In genomic region chr3:34650621-34651361, GRCm38 (mm10) we compare ENCODE assay signal across 8 mouse cellular contexts. TPM values are rescaled to one million over a fixed set of nuclear protein-coding genes. Genes with fewer than 3 reads are reported as not detected.
DNase-seq lines count a peak whose midpoint lies in the region; ATAC-seq and TF ChIP-seq lines count a peak whose summit lies in the region.

No protein-coding gene starts in this region.

- H3K4me2 ChIP-seq in heart, embryonic 12.5 days, result peak overlapping the region; percentile 90
- peak overlapping the region; percentile 91 for H3K4me2 ChIP-seq in forebrain, embryonic 15.5 days (replicated peaks)
- peak overlapping the region; percentile 60 for H3K4me2 ChIP-seq in limb, embryonic 14.5 days (replicated peaks; ENCODE audit: low read depth, low read length, severe bottlenecking)

- TF ChIP-seq POLR2A in limb, embryonic 14.5 days (IDR thresholded peaks at IDR 0.05; ENCODE audit: borderline replicate concordance, extremely low read depth, insufficient read depth, insufficient read length), result no peak

- peaks cover 72% of the 10 kb centered on the region for H3K27me3 ChIP-seq in heart, embryonic 12.5 days (replicated peaks)
- 0 out of 2 replicates have a peak, but pooled peaks cover 2% of the 10 kb centered on the region for H3K27me3 ChIP-seq in forebrain, embryonic 15.5 days
- H3K27me3 ChIP-seq in limb, embryonic 14.5 days (ENCODE audit: control insufficient read depth, insufficient read depth, low read length), result peaks cover 94% of the 10 kb centered on the region

- WGBS in heart, embryonic 12.5 days, result under 1% methylated on average over 67 of the region's 67 CpGs
- under 1% methylated on average over 67 of the region's 67 CpGs for WGBS in forebrain, embryonic 15.5 days
- WGBS in limb, embryonic 14.5 days, result under 1% methylated on average over 65 of the region's 67 CpGs

- no peaks in the 10 kb centered on the region for H3K9me3 ChIP-seq in heart, embryonic 12.5 days (replicated peaks)
- H3K9me3 ChIP-seq in forebrain, embryonic 15.5 days, result no peaks in the 10 kb centered on the region
- no peaks in the 10 kb centered on the region for H3K9me3 ChIP-seq in limb, embryonic 14.5 days (ENCODE audit: control insufficient read depth, low read length)

- peak overlapping the region; percentile 54 for H3K4me3 ChIP-seq in heart, embryonic 12.5 days
- peak overlapping the region; percentile 60 for H3K4me3 ChIP-seq in forebrain, embryonic 15.5 days
- peak overlapping the region; percentile 37 for H3K4me3 ChIP-seq in limb, embryonic 14.5 days (replicated peaks; ENCODE audit: low read length)

- H3K36me3 ChIP-seq in heart, embryonic 12.5 days, result no peaks in the 10 kb centered on the region
- H3K36me3 ChIP-seq in forebrain, embryonic 15.5 days, result no peaks in the 10 kb centered on the region
- H3K36me3 ChIP-seq in limb, embryonic 14.5 days (ENCODE audit: control insufficient read depth, insufficient read depth, low read length), result no peaks in the 10 kb centered on the region

- DNase-seq in heart, adult 9 months (ENCODE audit: low spot score in 2 of 2), result no peak
- peak; percentile 78 for DNase-seq in R1 (ENCODE audit: low read depth, low spot score)
- DNase-seq in limb, embryonic 14.5 days (ENCODE audit: low spot score), result no peak
- peak; percentile 78 for DNase-seq in retina, postnatal 1 day

- peak; percentile 55; the same call in 1 of the 2 replicates for ATAC-seq in heart, embryonic 12.5 days (ENCODE audit: insufficient number of reproducible peaks, low FRiP score)
- 0 out of 2 replicates have a peak, but pooled peaks have one; percentile 2 for ATAC-seq in forebrain, embryonic 15.5 days (replicated peaks)
- 0 out of 2 replicates have a peak, but pooled peaks have one; percentile 19 for ATAC-seq in limb, embryonic 14.5 days (ENCODE audit: low FRiP score, low read depth)
- ATAC-seq in erythroid progenitor cell, adult 5-6 weeks (replicated peaks; ENCODE audit: low FRiP score, poor library complexity, severe bottlenecking), result no peak
- no peak for ATAC-seq in CD4-positive, CD25-positive, alpha-beta regulatory T cell, adult 4 months

- H3K9ac ChIP-seq in heart, embryonic 12.5 days, result peak overlapping the region; percentile 65; the same call in 1 of the 2 replicates
- peak overlapping the region; percentile 78 for H3K9ac ChIP-seq in forebrain, embryonic 15.5 days (replicated peaks)
- peak overlapping the region; percentile 21; the same call in 1 of the 2 replicates for H3K9ac ChIP-seq in limb, embryonic 14.5 days (ENCODE audit: low read depth, low read length, severe bottlenecking)

- H3K4me1 ChIP-seq in heart, embryonic 12.5 days (replicated peaks), result peaks cover 25% of the 10 kb centered on the region
- H3K4me1 ChIP-seq in forebrain, embryonic 15.5 days, result peaks cover 53% of the 10 kb centered on the region
- H3K4me1 ChIP-seq in limb, embryonic 14.5 days (ENCODE audit: control insufficient read depth, insufficient read depth, low read length), result peaks cover 8% of the 10 kb centered on the region

- no peak overlapping the region for H3K27ac ChIP-seq in heart, embryonic 12.5 days (ENCODE audit: poor library complexity, severe bottlenecking)
- peak overlapping the region; percentile 97 for H3K27ac ChIP-seq in forebrain, embryonic 15.5 days (replicated peaks)
- no peak overlapping the region for H3K27ac ChIP-seq in limb, embryonic 14.5 days (replicated peaks; ENCODE audit: low read depth, low read length)

RNA-seq across cellular contexts. Expression of gene Sox2, which starts 0.6 kb away (rescaled TPM):
- polyA plus RNA-seq in heart, embryonic 12.5 days (2016; fragmentation: Nextera tagmentation; extraction: Ambion mirVana), result 0.34 and 0.68 TPM in 2 replicates
- polyA plus RNA-seq in forebrain, embryonic 15.5 days (2015; fragmentation: Nextera tagmentation; extraction: Ambion mirVana), result 39.7 and 42.3 TPM in 2 replicates
- 1.3 TPM in 2 replicates for polyA plus RNA-seq in limb, embryonic 14.5 days (2012; rRNA removed)
- 0.21 and 0.35 TPM in 2 replicates for polyA plus RNA-seq in limb, embryonic 14.5 days (2014; fragmentation: Nextera tagmentation; extraction: Ambion mirVana)
- not detected in 2 replicates for total RNA-seq in erythroid progenitor cell, adult 5-6 weeks (2015; ENCODE audit: low replicate concordance)
- total RNA-seq in erythroid progenitor cell, adult 5-6 weeks (2017; ENCODE audit: low replicate concordance), result not detected in 2 replicates
- not detected for polyA plus RNA-seq in CD4-positive, CD25-positive, alpha-beta regulatory T cell, adult 4 months (2017; shearing (Covaris generic))

Comparison
In these comparisons a context has a peak if more than half of its experiments do, and no peak if none do; other contexts are left out.
1. ATAC-seq: peak in heart, embryonic 12.5 days (single experiment), forebrain, embryonic 15.5 days (single experiment) and limb, embryonic 14.5 days (single experiment); none in erythroid progenitor cell, adult 5-6 weeks (single experiment) and CD4-positive, CD25-positive, alpha-beta regulatory T cell, adult 4 months (single experiment).
2. H3K9ac ChIP-seq: peak in every context shown above with its lines; median percentile 78 in forebrain, embryonic 15.5 days; 65 in heart, embryonic 12.5 days; 21 in limb, embryonic 14.5 days.
3. DNase-seq: peak in R1 (single experiment) and retina, postnatal 1 day (single experiment); none in heart, adult 9 months (0 of 2) and limb, embryonic 14.5 days (single experiment).
4. RNA of gene Sox2, which starts 0.6 kb away (polyA plus RNA-seq): 39.7 to 42.3 TPM in forebrain, embryonic 15.5 days; 0.21 to 1.3 TPM in limb, embryonic 14.5 days, 0.34 to 0.68 TPM in heart, embryonic 12.5 days and not detected in CD4-positive, CD25-positive, alpha-beta regulatory T cell, adult 4 months; every median in the first group is over 10 times any median in the second.
5. Peak in every context shown above with its lines, with median percentiles within 50 percentile points of each other: H3K4me2 ChIP-seq and H3K4me3 ChIP-seq.